Mouse (Mus musculus): Measurements from ENCODE around the gene Scyl1. TPM values are rescaled to one million over a fixed set of nuclear protein-coding genes. Genes with fewer than 3 reads are reported as not detected.
A peak's percentile ranks its signal among the peaks of the same experiment; 100 is the strongest.

Scyl1 gene
- total and polyA plus RNA-seq, 3 experiments, result 57.2 to 95.6 (median 70.0) TPM

DNA sequence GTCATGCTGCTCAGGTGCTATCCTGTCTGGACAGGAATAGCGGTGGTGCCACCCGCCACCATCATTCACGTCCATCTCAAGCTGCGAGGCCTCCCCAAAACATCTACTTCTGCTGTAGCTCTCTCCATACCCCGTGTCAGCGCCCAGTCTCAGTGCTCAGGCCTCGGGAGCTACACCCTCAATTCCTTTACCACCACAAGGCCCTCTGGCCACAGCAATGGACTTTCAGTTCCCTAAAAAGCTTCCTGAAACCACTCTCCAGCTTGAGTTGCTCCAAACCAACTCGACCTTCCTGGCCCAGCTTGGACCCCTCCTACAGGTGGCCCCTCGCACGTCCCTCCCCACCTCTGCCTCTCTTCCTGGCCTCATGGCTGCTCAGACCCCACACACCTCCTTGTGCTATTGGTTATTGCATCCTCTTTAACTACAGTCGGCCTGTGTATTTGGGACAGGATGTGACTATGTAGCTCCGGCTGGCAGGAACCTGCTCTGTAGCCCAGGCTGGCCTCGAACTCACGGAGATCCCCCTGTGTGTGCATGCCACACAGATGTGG, 59.2 kb downstream of the Scyl1 start:
- Histone ChIP-seq H3K4me1 (ENCODE audit: control insufficient read depth, insufficient read depth, low read length) (peaks cover 9% of the 10 kb centered on the region), H3K4me3 (no peak overlapping the region), H3K36me3 (ENCODE audit: control insufficient read depth, insufficient read depth, low read length) (peaks cover 4% of the 10 kb centered on the region; the same call in 1 of the 2 replicates), H3K27me3 (ENCODE audit: control insufficient read depth, insufficient read depth, low read length) (no peaks in the 10 kb centered on the region), H3K27ac (no peak overlapping the region), H3K9ac (ENCODE audit: low read depth, low read length) (no peak overlapping the region), H3K79me2 (replicated peaks; ENCODE audit: control insufficient read depth, insufficient read depth, low read length) (no peaks in the 10 kb centered on the region)
- DNase-seq, result peak in 1 of 2 experiments; percentile 54
- WGBS, result 82% methylated on average over 14 of the region's 14 CpGs
- intact Hi-C loops (cut with DNase I), result loop anchor here (1.0 to 2.0 kb wide), 3 partner anchors 16 to 69 kb away; no protein-coding TSS in a partner anchor
- TF ChIP-seq EP300 (IDR thresholded peaks at IDR 0.05; ENCODE audit: insufficient read depth, low read depth, low read length), result no peak
- TF ChIP-seq POLR2A (IDR thresholded peaks at IDR 0.05; ENCODE audit: insufficient read depth, low read depth, low read length), result no peak
- TF ChIP-seq CTCF (IDR thresholded peaks at IDR 0.05), result no peak

DNA sequence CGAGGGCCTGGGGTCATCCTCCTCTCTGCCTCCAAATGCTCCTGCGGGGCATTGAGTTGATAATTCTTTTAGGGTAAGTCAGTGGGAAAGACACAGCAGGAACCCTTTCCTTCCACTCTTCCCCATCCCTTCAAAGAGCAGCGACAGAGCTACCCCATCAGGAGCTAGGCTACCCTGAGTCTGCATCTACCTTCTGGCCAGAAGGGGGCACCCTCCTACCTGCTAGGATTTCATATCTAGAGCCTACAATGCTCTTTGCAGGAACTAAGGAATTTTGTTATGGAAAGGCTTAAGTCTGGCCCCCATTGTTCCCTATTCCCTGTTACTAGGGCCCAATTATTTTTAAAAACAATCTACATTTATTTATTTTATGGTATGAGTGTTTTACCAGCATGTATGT, 60.0 kb downstream of the Scyl1 start:
- TF ChIP-seq POLR2A (IDR thresholded peaks at IDR 0.05; ENCODE audit: insufficient read depth, low read depth, low read length) (no peak), EP300 (IDR thresholded peaks at IDR 0.05; ENCODE audit: insufficient read depth, low read depth, low read length) (peak; percentile 79), CTCF (IDR thresholded peaks at IDR 0.05) (peak; percentile 91)
- Histone ChIP-seq H3K36me3 (ENCODE audit: control insufficient read depth, insufficient read depth, low read length) (peaks cover 4% of the 10 kb centered on the region; the same call in 1 of the 2 replicates), H3K9ac (ENCODE audit: low read depth, low read length) (no peak overlapping the region), H3K4me1 (ENCODE audit: control insufficient read depth, insufficient read depth, low read length) (peaks cover 9% of the 10 kb centered on the region), H3K27me3 (ENCODE audit: control insufficient read depth, insufficient read depth, low read length) (no peaks in the 10 kb centered on the region), H3K4me3 (no peak overlapping the region), H3K27ac (peak overlapping the region; percentile 7; the same call in 1 of the 2 replicates), H3K79me2 (replicated peaks; ENCODE audit: control insufficient read depth, insufficient read depth, low read length) (no peaks in the 10 kb centered on the region)
- peak; percentile 69 to 71 for DNase-seq
- 25% methylated on average over 3 of the region's 3 CpGs for WGBS
- intact Hi-C loops (cut with DNase I), result loop anchor here (1.0 to 2.0 kb wide), 2 partner anchors 17 to 70 kb away; no protein-coding TSS in a partner anchor

DNA sequence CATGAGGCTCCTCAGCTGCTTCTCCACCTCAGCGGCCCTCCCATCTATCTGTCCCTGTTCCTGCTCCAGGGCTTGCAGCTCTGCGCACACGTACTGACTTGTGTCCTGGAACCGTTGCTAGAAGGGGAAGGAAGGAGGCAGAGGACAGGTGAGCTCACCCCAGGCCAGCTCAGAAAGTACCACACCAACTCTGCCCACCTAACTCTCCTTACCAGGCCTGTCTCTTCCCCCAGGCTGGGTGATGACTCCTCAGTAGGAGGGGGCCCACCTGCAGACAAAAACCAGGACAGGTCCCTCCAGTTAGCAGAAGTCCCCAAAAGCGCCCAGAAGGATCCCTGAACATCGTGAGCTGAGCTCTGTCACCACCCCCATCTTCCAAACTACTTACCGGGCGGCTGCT, 60.6 kb downstream of the Scyl1 start:
- 91% methylated on average over 8 of the region's 8 CpGs for WGBS
- Histone ChIP-seq H3K4me3 (no peak overlapping the region), H3K36me3 (ENCODE audit: control insufficient read depth, insufficient read depth, low read length) (peaks cover 4% of the 10 kb centered on the region; the same call in 1 of the 2 replicates), H3K27me3 (ENCODE audit: control insufficient read depth, insufficient read depth, low read length) (no peaks in the 10 kb centered on the region), H3K9ac (ENCODE audit: low read depth, low read length) (no peak overlapping the region), H3K4me1 (ENCODE audit: control insufficient read depth, insufficient read depth, low read length) (peaks cover 9% of the 10 kb centered on the region), H3K27ac (no peak overlapping the region), H3K79me2 (replicated peaks; ENCODE audit: control insufficient read depth, insufficient read depth, low read length) (no peaks in the 10 kb centered on the region)
- intact Hi-C loops (cut with DNase I), result loop anchor here (2.0 kb wide), 1 partner anchor 70 kb away; no protein-coding TSS in a partner anchor
- TF ChIP-seq POLR2A (IDR thresholded peaks at IDR 0.05; ENCODE audit: insufficient read depth, low read depth, low read length) (no peak), EP300 (IDR thresholded peaks at IDR 0.05; ENCODE audit: insufficient read depth, low read depth, low read length) (no peak), CTCF (IDR thresholded peaks at IDR 0.05) (no peak)
- no peak for DNase-seq

DNA sequence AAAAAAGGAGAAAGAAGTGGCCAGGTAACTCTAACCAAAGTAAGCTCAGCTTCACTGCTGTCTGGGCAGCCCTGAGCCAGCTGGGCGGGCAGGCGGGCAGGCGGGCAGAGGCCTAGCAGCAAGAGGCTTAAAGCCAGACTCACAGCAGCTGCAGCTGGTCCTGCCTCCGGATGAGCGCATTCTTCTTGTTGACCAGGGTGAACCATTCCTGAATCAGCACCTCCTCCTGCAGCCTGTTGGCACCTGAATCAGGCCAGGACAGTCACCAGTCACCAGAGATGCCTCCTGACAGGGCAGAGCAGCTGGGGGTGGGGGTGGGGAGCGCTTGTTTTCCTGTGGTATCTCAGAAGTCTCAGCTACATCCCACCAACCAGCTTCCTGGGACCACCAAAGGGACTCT, 61.2 kb downstream of the Scyl1 start:
- WGBS, result 94% methylated on average over 6 of the region's 6 CpGs
- peaks cover 4% of the 10 kb centered on the region; the same call in 1 of the 2 replicates for H3K36me3 ChIP-seq (ENCODE audit: control insufficient read depth, insufficient read depth, low read length)
- no peak overlapping the region for H3K4me3 ChIP-seq
- H3K27ac ChIP-seq, result no peak overlapping the region
- H3K4me1 ChIP-seq (ENCODE audit: control insufficient read depth, insufficient read depth, low read length), result peaks cover 11% of the 10 kb centered on the region
- DNase-seq, result no peak
- TF ChIP-seq POLR2A (IDR thresholded peaks at IDR 0.05; ENCODE audit: insufficient read depth, low read depth, low read length), result no peak
- H3K9ac ChIP-seq (ENCODE audit: low read depth, low read length), result no peak overlapping the region
- no peaks in the 10 kb centered on the region for H3K27me3 ChIP-seq (ENCODE audit: control insufficient read depth, insufficient read depth, low read length)
- intact Hi-C loops (cut with DNase I), result loop anchor here (2.0 kb wide), 1 partner anchor 71 kb away; no protein-coding TSS in a partner anchor
- no peaks in the 10 kb centered on the region for H3K79me2 ChIP-seq (replicated peaks; ENCODE audit: control insufficient read depth, insufficient read depth, low read length)

Other genes with a start within 250 kb of the Scyl1 start
- gene Ovol1, start 210.8 kb downstream of the Scyl1 start, total RNA-seq (2021), result not detected
- gene Ovol1, start 210.8 kb downstream of the Scyl1 start, polyA plus RNA-seq (2012; rRNA removed), result 0.04 TPM in 1 of 2 replicates, not detected in the other
- gene Ap5b1, start 203.4 kb downstream of the Scyl1 start, total RNA-seq (2021), result 1 to 10 TPM; 3.0 to 3.3 TPM
- gene Ap5b1, start 203.4 kb downstream of the Scyl1 start, polyA plus RNA-seq (2012; rRNA removed), result 3.0 and 3.1 TPM in 2 replicates
- gene Rnaseh2c, start 169.5 kb downstream of the Scyl1 start, total RNA-seq (2021), result 10 to 100 TPM; 50.2 to 58.6 TPM
- gene Rnaseh2c, start 169.5 kb downstream of the Scyl1 start, polyA plus RNA-seq (2012; rRNA removed), result 18.7 and 37.1 TPM in 2 replicates
- 10 to 100 TPM; 27.0 to 27.5 TPM for gene Kat5, start 161.2 kb downstream of the Scyl1 start, total RNA-seq (2021)
- 36.1 and 56.9 TPM in 2 replicates for gene Kat5, start 161.2 kb downstream of the Scyl1 start, polyA plus RNA-seq (2012; rRNA removed)
- 10 to 100 TPM; 26.8 to 32.5 TPM for gene Rela, start 133.9 kb downstream of the Scyl1 start, total RNA-seq (2021)
- gene Rela, start 133.9 kb downstream of the Scyl1 start, polyA plus RNA-seq (2012; rRNA removed), result 39.8 and 57.2 TPM in 2 replicates
- 10 to 100 TPM; 19.9 to 23.5 TPM for gene Sipa1, start 107.7 kb downstream of the Scyl1 start, total RNA-seq (2021)
- gene Sipa1, start 107.7 kb downstream of the Scyl1 start, polyA plus RNA-seq (2012; rRNA removed), result 37.7 and 39.9 TPM in 2 replicates
- 10 to 100 TPM; 20.8 to 23.2 TPM for gene Map3k11, start 82.7 kb downstream of the Scyl1 start, total RNA-seq (2021)
- gene Map3k11, start 82.7 kb downstream of the Scyl1 start, polyA plus RNA-seq (2012; rRNA removed), result 31.5 and 31.9 TPM in 2 replicates
- gene Pcnx3, start 82.5 kb downstream of the Scyl1 start, total RNA-seq (2021), result 10 to 100 TPM; 17.5 to 18.6 TPM
- gene Pcnx3, start 82.5 kb downstream of the Scyl1 start, polyA plus RNA-seq (2012; rRNA removed), result 33.6 and 40.1 TPM in 2 replicates
- not detected for gene Kcnk7, start 67.1 kb downstream of the Scyl1 start, total RNA-seq (2021)
- gene Kcnk7, start 67.1 kb downstream of the Scyl1 start, polyA plus RNA-seq (2012; rRNA removed), result not detected in 2 replicates
- gene Ehbp1l1, start 45.1 kb downstream of the Scyl1 start, total RNA-seq (2021), result 100 to 1,000 TPM; 128 to 137 TPM
- gene Ehbp1l1, start 45.1 kb downstream of the Scyl1 start, polyA plus RNA-seq (2012; rRNA removed), result 100 and 121 TPM in 2 replicates
- gene Fam89b, start 41.8 kb downstream of the Scyl1 start, total RNA-seq (2021), result 10 to 100 TPM; 24.2 to 26.3 TPM
- 75.7 and 80.7 TPM in 2 replicates for gene Fam89b, start 41.8 kb downstream of the Scyl1 start, polyA plus RNA-seq (2012; rRNA removed)
- 10 to 100 TPM; 30.7 to 34.2 TPM for gene Ltbp3, start 30.5 kb downstream of the Scyl1 start, total RNA-seq (2021)
- gene Ltbp3, start 30.5 kb downstream of the Scyl1 start, polyA plus RNA-seq (2012; rRNA removed), result 61.3 and 61.5 TPM in 2 replicates
- 1 to 10 TPM; 7.7 to 8.4 TPM for gene Frmd8, start 103.9 kb upstream of the Scyl1 start, total RNA-seq (2021)
- 7.0 and 9.3 TPM in 2 replicates for gene Frmd8, start 103.9 kb upstream of the Scyl1 start, polyA plus RNA-seq (2012; rRNA removed)
- gene Slc25a45, start 106.4 kb upstream of the Scyl1 start, total RNA-seq (2021), result 1 to 10 TPM; 2.8 TPM
- gene Slc25a45, start 106.4 kb upstream of the Scyl1 start, polyA plus RNA-seq (2012; rRNA removed), result 7.9 and 8.2 TPM in 2 replicates
- under 1 TPM; 0.14 to 0.47 TPM for gene Tigd3, start 122.7 kb upstream of the Scyl1 start, total RNA-seq (2021)
- gene Tigd3, start 122.7 kb upstream of the Scyl1 start, polyA plus RNA-seq (2012; rRNA removed), result 0.25 and 0.67 TPM in 2 replicates
- gene Dpf2, start 141.6 kb upstream of the Scyl1 start, total RNA-seq (2021), result 10 to 100 TPM; 82.3 to 83.5 TPM
- 71.8 and 104 TPM in 2 replicates for gene Dpf2, start 141.6 kb upstream of the Scyl1 start, polyA plus RNA-seq (2012; rRNA removed)
- 1 to 10 TPM; 8.0 to 8.4 TPM for gene Cdc42ep2, start 153.4 kb upstream of the Scyl1 start, total RNA-seq (2021)
- gene Cdc42ep2, start 153.4 kb upstream of the Scyl1 start, polyA plus RNA-seq (2012; rRNA removed), result 11.7 and 19.0 TPM in 2 replicates
- 10 to 100 TPM in 1 of 2 experiments, 1 to 10 TPM in 1; 8.6 to 10.9 TPM for gene Pola2, start 192.8 kb upstream of the Scyl1 start, total RNA-seq (2021)
- 27.9 and 38.7 TPM in 2 replicates for gene Pola2, start 192.8 kb upstream of the Scyl1 start, polyA plus RNA-seq (2012; rRNA removed)
- gene Slc22a20, start 214.7 kb upstream of the Scyl1 start, total RNA-seq (2021), result not detected
- not detected in 2 replicates for gene Slc22a20, start 214.7 kb upstream of the Scyl1 start, polyA plus RNA-seq (2012; rRNA removed)
- gene Capn1, start 244.5 kb upstream of the Scyl1 start, total RNA-seq (2021), result 10 to 100 TPM; 26.4 to 26.8 TPM
- gene Capn1, start 244.5 kb upstream of the Scyl1 start, polyA plus RNA-seq (2012; rRNA removed), result 21.5 and 26.2 TPM in 2 replicates